Comparison of ENCODE assay signal across 15 mouse cellular contexts in genomic region chr1:90962994-90963393, GRCm38 (mm10). TPM values are rescaled to one million over a fixed set of nuclear protein-coding genes. Genes with fewer than 3 reads are reported as not detected.
DNase-seq lines count a peak whose midpoint lies in the region; ATAC-seq and TF ChIP-seq lines count a peak whose summit lies in the region.
"Had no signal": no experiment of that assay in that cellular context is flagged by ENCODE, and none has a peak within 500 bp of the region (broad histone marks: within the 10 kb centered on the region; RNA-seq: fewer than 3 reads in every experiment).

No protein-coding gene starts in this region.

- H3K4me2 ChIP-seq in intestine, embryonic 14.5 days (ENCODE audit: low read length), result no peak overlapping the region
- no peak overlapping the region for H3K4me2 ChIP-seq in intestine, postnatal 0 days (replicated peaks; ENCODE audit: low read depth)
- H3K4me2 ChIP-seq in hindbrain, embryonic 16.5 days (ENCODE audit: low read length), result no peak overlapping the region
- H3K4me2 ChIP-seq: limb, embryonic 15.5 days had no signal

- H3K9ac ChIP-seq in intestine, embryonic 14.5 days (ENCODE audit: low read length), result no peak overlapping the region
- no peak overlapping the region for H3K9ac ChIP-seq in intestine, postnatal 0 days (ENCODE audit: low read depth, low read length)
- no peak overlapping the region for H3K9ac ChIP-seq in hindbrain, embryonic 16.5 days (ENCODE audit: low read depth, low read length)
- H3K9ac ChIP-seq: limb, embryonic 15.5 days had no signal

- no peak for TF ChIP-seq POLR2A in brain, embryonic 14.5 days (IDR thresholded peaks at IDR 0.05; ENCODE audit: borderline replicate concordance, extremely low read depth, insufficient read depth, insufficient read length, poor library complexity, severe bottlenecking)

- H3K27ac ChIP-seq in intestine, embryonic 14.5 days (ENCODE audit: low read depth), result no peak overlapping the region
- no peak overlapping the region for H3K27ac ChIP-seq in intestine, postnatal 0 days (ENCODE audit: low read depth, low read length)
- H3K27ac ChIP-seq in hindbrain, embryonic 16.5 days (ENCODE audit: low read depth, low read length), result no peak overlapping the region
- H3K27ac ChIP-seq: limb, embryonic 15.5 days had no signal

- peak; percentile 28; the same call in 1 of the 2 replicates for ATAC-seq in intestine, embryonic 14.5 days (replicated peaks; ENCODE audit: low FRiP score, low TSS enrichment, low read depth)
- no peak for ATAC-seq in intestine, postnatal 0 days
- ATAC-seq in hindbrain, embryonic 16.5 days, result peak; percentile 41
- no peak for ATAC-seq in megakaryocyte-erythroid progenitor cell, adult 5-6 weeks (replicated peaks; ENCODE audit: low FRiP score, low TSS enrichment, poor library complexity, severe bottlenecking)

- no peaks in the 10 kb centered on the region for H3K36me3 ChIP-seq in intestine, embryonic 14.5 days (ENCODE audit: control insufficient read depth, insufficient read depth, low read length)
- peaks cover 33% of the 10 kb centered on the region for H3K36me3 ChIP-seq in intestine, postnatal 0 days (ENCODE audit: control insufficient read depth, insufficient read depth)
- no peaks in the 10 kb centered on the region for H3K36me3 ChIP-seq in hindbrain, embryonic 16.5 days (ENCODE audit: control insufficient read depth, insufficient read depth, low read length)
- H3K36me3 ChIP-seq: limb, embryonic 15.5 days had no signal

- no peak for DNase-seq in intestine, embryonic 14.5 days (ENCODE audit: low spot score)
- peak; percentile 74 for DNase-seq in brain, embryonic 14.5 days (ENCODE audit: low read depth)
- peak; percentile 29 to 45 for DNase-seq in kidney, postnatal 4 days
- DNase-seq in adrenal gland, adult 8-10 months, result no peak
- no peak for DNase-seq in cerebellum, adult 11 months
- DNase-seq: adrenal gland, postnatal 36 days; gastrocnemius, postnatal 14 days; thymus, postnatal 4 days had no signal

- H3K9me3 ChIP-seq in intestine, embryonic 14.5 days (ENCODE audit: control insufficient read depth, low read length), result no peaks in the 10 kb centered on the region
- no peaks in the 10 kb centered on the region for H3K9me3 ChIP-seq in intestine, postnatal 0 days (ENCODE audit: control insufficient read depth)
- H3K9me3 ChIP-seq in hindbrain, embryonic 16.5 days (ENCODE audit: control insufficient read depth, low read length), result no peaks in the 10 kb centered on the region
- H3K9me3 ChIP-seq: limb, embryonic 15.5 days had no signal

- no peaks in the 10 kb centered on the region for H3K27me3 ChIP-seq in intestine, embryonic 14.5 days (replicated peaks; ENCODE audit: control insufficient read depth, insufficient read depth, low read length)
- no peaks in the 10 kb centered on the region for H3K27me3 ChIP-seq in intestine, postnatal 0 days (replicated peaks; ENCODE audit: control insufficient read depth, insufficient read depth, low read length)
- H3K27me3 ChIP-seq in hindbrain, embryonic 16.5 days (replicated peaks; ENCODE audit: control insufficient read depth, insufficient read depth, low read length), result peaks cover 2% of the 10 kb centered on the region; the same call in 1 of the 2 replicates

- WGBS in intestine, embryonic 14.5 days, result 6% methylated on average over 3 of the region's 3 CpGs
- 17% methylated on average over 3 of the region's 3 CpGs for WGBS in intestine, postnatal 0 days
- 21% methylated on average over 3 of the region's 3 CpGs for WGBS in hindbrain, embryonic 16.5 days

- no peak for TF ChIP-seq CTCF in intestine, postnatal 0 days (IDR thresholded peaks at IDR 0.05; ENCODE audit: low read depth)
- no peak for TF ChIP-seq CTCF in brain, embryonic 14.5 days (IDR thresholded peaks at IDR 0.05; ENCODE audit: borderline replicate concordance, extremely low read depth, insufficient read depth, insufficient read length)

- H3K4me1 ChIP-seq in intestine, embryonic 14.5 days (replicated peaks; ENCODE audit: control insufficient read depth, insufficient read depth, low read length), result peaks cover 15% of the 10 kb centered on the region
- 0 out of 2 replicates have a peak, but pooled peaks cover 5% of the 10 kb centered on the region for H3K4me1 ChIP-seq in intestine, postnatal 0 days (replicated peaks; ENCODE audit: control insufficient read depth, insufficient read depth, low read length)
- H3K4me1 ChIP-seq in hindbrain, embryonic 16.5 days (ENCODE audit: control insufficient read depth, insufficient read depth, low read depth, low read length), result peaks cover 4% of the 10 kb centered on the region

- H3K4me3 ChIP-seq in intestine, embryonic 14.5 days (ENCODE audit: low read depth, low read length), result no peak overlapping the region
- H3K4me3 ChIP-seq in intestine, postnatal 0 days (ENCODE audit: low read depth, low read length), result no peak overlapping the region
- no peak overlapping the region for H3K4me3 ChIP-seq in hindbrain, embryonic 16.5 days (ENCODE audit: low read length)
- H3K4me3 ChIP-seq: limb, embryonic 15.5 days had no signal

RNA-seq across cellular contexts. Expression of gene Rab17, which starts 6.5 kb away (rescaled TPM):
- 21.2 and 22.8 TPM in 2 replicates for polyA plus RNA-seq in intestine, embryonic 14.5 days (2014; fragmentation: Nextera tagmentation; extraction: Ambion mirVana)
- 75.4 and 93.3 TPM in 2 replicates for polyA plus RNA-seq in intestine, postnatal 0 days (2015; fragmentation: Nextera tagmentation; extraction: Ambion mirVana)
- polyA plus RNA-seq in brain, embryonic 14.5 days (2012; rRNA removed), result 0.25 TPM in 1 of 2 replicates, not detected in the other
- polyA plus RNA-seq in hindbrain, embryonic 16.5 days (2015; fragmentation: Nextera tagmentation; extraction: Ambion mirVana), result 0.36 TPM in 1 of 2 replicates, not detected in the other
- not detected for total RNA-seq in adrenal gland, adult 8-10 months (2022)
- total RNA-seq in megakaryocyte-erythroid progenitor cell, adult 5-6 weeks (2014; fragmentation: Nextera tagmentation), result 0.69 TPM in 1 of 2 replicates, not detected in the other
- total RNA-seq in megakaryocyte-erythroid progenitor cell, adult 5-6 weeks (2017), result 0.47 and 1.1 TPM in 2 replicates
- total RNA-seq: adrenal gland, postnatal 36 days had no signal

RNA-seq across cellular contexts. Expression of gene Prlh, which starts 10.1 kb away (rescaled TPM):
- polyA plus RNA-seq in intestine, embryonic 14.5 days (2014; fragmentation: Nextera tagmentation; extraction: Ambion mirVana), result not detected in 2 replicates
- polyA plus RNA-seq in intestine, postnatal 0 days (2015; fragmentation: Nextera tagmentation; extraction: Ambion mirVana), result not detected in 2 replicates
- polyA plus RNA-seq in brain, embryonic 14.5 days (2012; rRNA removed), result not detected in 2 replicates
- not detected in 2 replicates for polyA plus RNA-seq in hindbrain, embryonic 16.5 days (2015; fragmentation: Nextera tagmentation; extraction: Ambion mirVana)
- total RNA-seq in adrenal gland, adult 8-10 months (2022), result not detected
- total RNA-seq in megakaryocyte-erythroid progenitor cell, adult 5-6 weeks (2014; fragmentation: Nextera tagmentation), result not detected in 2 replicates
- not detected in 2 replicates for total RNA-seq in megakaryocyte-erythroid progenitor cell, adult 5-6 weeks (2017)
- total RNA-seq: adrenal gland, postnatal 36 days; gastrocnemius, postnatal 14 days had no signal
- polyA plus RNA-seq: cortical plate, adult 2 months; limb, embryonic 15.5 days; neural tube, embryonic 11.5 days; spleen, adult 2 months had no signal

RNA-seq across cellular contexts. Expression of gene Lrrfip1, which starts 35.5 kb away (rescaled TPM):
- 60.4 and 65.3 TPM in 2 replicates for polyA plus RNA-seq in intestine, embryonic 14.5 days (2014; fragmentation: Nextera tagmentation; extraction: Ambion mirVana)
- polyA plus RNA-seq in intestine, postnatal 0 days (2015; fragmentation: Nextera tagmentation; extraction: Ambion mirVana), result 79.2 and 85.3 TPM in 2 replicates
- polyA plus RNA-seq in brain, embryonic 14.5 days (2012; rRNA removed), result 26.0 and 31.7 TPM in 2 replicates
- 40.9 and 43.3 TPM in 2 replicates for polyA plus RNA-seq in hindbrain, embryonic 16.5 days (2015; fragmentation: Nextera tagmentation; extraction: Ambion mirVana)
- total RNA-seq in adrenal gland, adult 8-10 months (2022), result 10 to 100 TPM; 50.3 to 77.4 (median 59.8) TPM
- 29.4 and 35.8 TPM in 2 replicates for total RNA-seq in megakaryocyte-erythroid progenitor cell, adult 5-6 weeks (2014; fragmentation: Nextera tagmentation)
- total RNA-seq in megakaryocyte-erythroid progenitor cell, adult 5-6 weeks (2017), result 42.4 and 70.7 TPM in 2 replicates

RNA-seq across cellular contexts. Expression of gene Mlph, which starts 48.1 kb away (rescaled TPM):
- polyA plus RNA-seq in intestine, embryonic 14.5 days (2014; fragmentation: Nextera tagmentation; extraction: Ambion mirVana), result 0.60 and 0.96 TPM in 2 replicates
- polyA plus RNA-seq in intestine, postnatal 0 days (2015; fragmentation: Nextera tagmentation; extraction: Ambion mirVana), result 3.0 and 3.4 TPM in 2 replicates
- 0.20 and 0.31 TPM in 2 replicates for polyA plus RNA-seq in brain, embryonic 14.5 days (2012; rRNA removed)
- polyA plus RNA-seq in hindbrain, embryonic 16.5 days (2015; fragmentation: Nextera tagmentation; extraction: Ambion mirVana), result 0.14 and 0.18 TPM in 2 replicates
- 1 to 10 TPM; 3.8 to 7.5 (median 5.4) TPM for total RNA-seq in adrenal gland, adult 8-10 months (2022)
- total RNA-seq in megakaryocyte-erythroid progenitor cell, adult 5-6 weeks (2014; fragmentation: Nextera tagmentation), result not detected in 2 replicates
- total RNA-seq in megakaryocyte-erythroid progenitor cell, adult 5-6 weeks (2017), result 0.11 TPM in 1 of 2 replicates, not detected in the other

Comparison
In these comparisons a context has a peak if more than half of its experiments do, and no peak if none do; other contexts are left out.
1. ATAC-seq: peak in intestine, embryonic 14.5 days (single experiment) and hindbrain, embryonic 16.5 days (single experiment); none in intestine, postnatal 0 days (single experiment) and megakaryocyte-erythroid progenitor cell, adult 5-6 weeks (single experiment).
2. DNase-seq: peak in brain, embryonic 14.5 days (single experiment) and kidney, postnatal 4 days (2 of 2); none in intestine, embryonic 14.5 days (single experiment), adrenal gland, adult 8-10 months (single experiment) and cerebellum, adult 11 months (single experiment).
3. RNA of gene Rab17, which starts 6.5 kb away (polyA plus RNA-seq): 75.4 to 93.3 TPM in intestine, postnatal 0 days and 21.2 to 22.8 TPM in intestine, embryonic 14.5 days; 0.36 TPM in hindbrain, embryonic 16.5 days and 0.25 TPM in brain, embryonic 14.5 days; every median in the first group is over 10 times any median in the second.